Mouse (Mus musculus) splenic B cell, adult 2 months (primary cell): ENCODE data around the gene Tcf3.
A peak's percentile ranks its signal among the peaks of the same experiment; 100 is the strongest.

Experiments used
- DNase-seq: peaks from one replicate; pipeline ENCODE4 v3.0.0-alpha.2; 2011; ENCODE audit warnings: low read depth, low spot score
- H3K27me3 ChIP-seq: 2 replicates; pipeline ENCODE4 v1.6.1; 2012; ENCODE audit warnings: mild to moderate bottlenecking, low read length, moderate library complexity, mixed read lengths; ENCODE audit not compliant: control insufficient read depth, poor library complexity, insufficient read depth, severe bottlenecking
- H3K36me3 ChIP-seq: 2 replicates; pipeline ENCODE4 v1.6.1; 2012; ENCODE audit warnings: mild to moderate bottlenecking, low read length, moderate library complexity, mixed read lengths; ENCODE audit not compliant: control insufficient read depth, poor library complexity, insufficient read depth, severe bottlenecking

Tcf3 gene

DNA sequence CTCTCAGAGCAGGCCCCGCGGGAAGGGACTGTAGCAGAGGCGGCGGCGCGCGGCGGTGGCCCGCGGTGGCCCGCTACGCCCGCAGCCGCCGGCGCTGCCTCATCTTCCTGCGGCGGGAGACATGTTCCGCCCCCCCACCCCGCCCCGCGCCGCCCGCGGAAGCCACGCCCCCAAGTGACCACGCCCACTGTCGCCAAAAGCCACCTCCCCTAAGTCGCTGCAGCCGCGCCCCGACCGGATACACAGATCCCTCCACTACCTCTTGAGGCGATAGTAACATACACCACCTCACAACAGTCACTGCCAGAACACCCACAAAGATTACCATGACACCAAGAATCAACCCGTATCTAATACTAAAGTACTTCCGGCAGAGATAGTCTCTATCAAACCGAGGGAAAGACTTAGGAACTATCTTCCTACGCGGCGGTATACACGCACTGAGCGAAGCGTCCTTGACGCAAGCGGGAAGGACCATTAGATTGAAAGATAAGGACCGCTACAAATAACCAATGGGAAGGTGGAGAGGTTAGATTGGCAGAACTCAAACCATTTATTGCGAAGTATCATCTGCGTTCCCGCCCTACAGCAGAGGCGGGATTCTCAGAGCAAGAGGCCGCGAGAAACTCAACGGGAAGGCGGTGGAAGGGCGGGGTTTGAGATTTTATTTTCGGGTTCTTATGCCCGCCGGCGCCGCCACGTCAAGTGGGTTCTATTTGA lies at the start of gene Tcf3:
Gene Tcf3, minus strand, starts transcription at position 135 of the 720 bp plus-strand sequence.
- H3K36me3 ChIP-seq, result no peaks in the 10 kb centered on the region; the same call in 1 of the 2 replicates
- peak; percentile 97 for DNase-seq
- no peaks in the 10 kb centered on the region for H3K27me3 ChIP-seq

DNA sequence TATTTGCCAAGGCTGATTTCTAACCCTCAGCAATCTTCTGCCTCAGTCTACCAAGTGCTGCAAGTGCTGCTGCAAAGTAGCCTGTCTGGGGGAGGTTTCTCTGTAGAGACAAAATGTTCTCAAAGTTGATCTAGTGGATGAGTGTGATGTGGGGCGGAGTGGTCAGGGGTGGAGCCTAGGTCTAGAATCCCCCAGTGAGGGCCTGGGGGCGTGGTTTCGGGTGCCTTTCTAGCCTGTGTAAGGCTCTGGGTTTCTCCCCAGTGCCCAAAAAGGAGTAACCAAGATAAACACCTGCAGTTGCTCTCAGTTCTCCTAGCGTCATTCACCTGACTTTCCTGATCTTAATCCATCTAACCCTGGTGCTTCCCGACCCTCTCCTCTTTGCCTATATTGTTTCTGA lies 47.6 kb upstream of the Tcf3 start:
- no peaks in the 10 kb centered on the region for H3K27me3 ChIP-seq
- no peaks in the 10 kb centered on the region for H3K36me3 ChIP-seq
- DNase-seq, result no peak

DNA sequence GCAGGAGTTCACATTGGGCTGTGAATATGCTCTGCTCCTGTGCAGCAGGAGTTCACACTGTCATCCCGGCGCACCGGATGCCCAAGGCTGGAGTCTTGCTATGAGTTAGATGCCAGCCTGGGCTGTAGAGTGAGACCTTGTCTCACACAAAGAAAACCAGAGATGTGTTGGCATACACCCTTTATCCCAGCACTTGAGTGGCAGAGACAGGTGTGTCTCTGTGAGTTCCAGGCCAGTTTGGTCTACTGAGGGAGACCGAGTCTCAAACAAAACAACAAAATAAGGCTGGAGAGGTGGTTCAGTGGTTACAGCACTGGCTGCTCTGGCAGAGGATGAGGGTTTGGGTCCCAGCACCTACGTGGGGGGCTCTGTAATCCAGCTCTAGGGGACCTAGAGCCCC lies 45.1 kb upstream of the Tcf3 start:
- Histone ChIP-seq H3K36me3 (no peaks in the 10 kb centered on the region), H3K27me3 (no peaks in the 10 kb centered on the region)
- no peak for DNase-seq

DNA sequence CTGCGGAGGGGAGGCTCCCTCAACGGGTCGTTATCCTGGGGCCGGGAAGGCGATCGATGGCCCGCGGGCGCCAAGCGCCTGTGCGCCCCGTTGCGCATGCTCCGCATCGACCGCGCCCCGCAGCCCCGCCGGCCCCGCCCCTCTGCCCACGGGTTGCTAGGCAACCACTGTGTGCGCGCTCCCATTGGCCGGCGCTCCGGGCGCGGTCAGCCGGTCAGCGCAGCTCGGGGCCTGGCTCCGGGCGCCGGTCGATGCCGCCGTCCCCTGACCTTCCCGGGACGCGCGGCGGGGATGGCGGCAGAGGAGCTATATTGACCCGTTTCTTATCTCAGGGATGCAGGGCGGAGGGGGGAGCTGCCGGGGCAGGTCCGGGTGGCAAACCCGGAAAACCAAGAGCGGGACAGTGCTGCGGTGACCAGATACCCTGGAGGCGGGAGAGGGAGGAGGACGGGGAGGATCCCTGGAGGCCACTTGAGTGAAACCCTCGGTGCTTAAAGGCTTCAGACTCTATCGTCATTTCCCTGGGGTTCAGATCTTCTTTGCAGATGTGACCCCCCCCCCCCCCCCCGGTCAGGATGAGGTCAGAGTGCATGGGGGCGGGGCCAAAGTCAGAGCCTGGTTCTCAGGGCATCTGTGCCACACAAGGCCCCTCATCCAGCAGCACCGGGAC lies 42.0 kb upstream of the Tcf3 start:
- Histone ChIP-seq H3K36me3 (no peaks in the 10 kb centered on the region), H3K27me3 (no peaks in the 10 kb centered on the region)
- peak; percentile 89 for DNase-seq

DNA sequence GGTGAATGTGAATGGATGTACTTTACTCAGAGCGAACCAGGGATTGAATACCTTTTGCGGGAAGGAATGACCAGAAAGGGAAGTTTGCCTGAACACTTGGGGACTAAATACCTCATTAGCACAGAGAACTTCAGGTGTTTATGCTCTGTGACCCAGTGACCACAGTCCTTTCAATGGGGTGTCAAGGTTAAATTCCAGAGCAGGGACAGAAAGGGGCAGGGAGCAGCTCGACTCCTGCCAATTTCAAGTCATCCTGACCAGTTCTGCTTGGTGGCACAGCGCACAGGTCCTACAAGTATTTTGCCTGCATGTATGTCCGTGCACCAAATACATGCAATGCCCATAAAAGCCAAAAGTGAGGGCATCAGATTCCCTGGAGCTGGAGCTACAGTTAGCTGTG lies 31.6 kb upstream of the Tcf3 start:
- no peaks in the 10 kb centered on the region for H3K36me3 ChIP-seq
- no peak for DNase-seq
- H3K27me3 ChIP-seq, result no peaks in the 10 kb centered on the region

DNA sequence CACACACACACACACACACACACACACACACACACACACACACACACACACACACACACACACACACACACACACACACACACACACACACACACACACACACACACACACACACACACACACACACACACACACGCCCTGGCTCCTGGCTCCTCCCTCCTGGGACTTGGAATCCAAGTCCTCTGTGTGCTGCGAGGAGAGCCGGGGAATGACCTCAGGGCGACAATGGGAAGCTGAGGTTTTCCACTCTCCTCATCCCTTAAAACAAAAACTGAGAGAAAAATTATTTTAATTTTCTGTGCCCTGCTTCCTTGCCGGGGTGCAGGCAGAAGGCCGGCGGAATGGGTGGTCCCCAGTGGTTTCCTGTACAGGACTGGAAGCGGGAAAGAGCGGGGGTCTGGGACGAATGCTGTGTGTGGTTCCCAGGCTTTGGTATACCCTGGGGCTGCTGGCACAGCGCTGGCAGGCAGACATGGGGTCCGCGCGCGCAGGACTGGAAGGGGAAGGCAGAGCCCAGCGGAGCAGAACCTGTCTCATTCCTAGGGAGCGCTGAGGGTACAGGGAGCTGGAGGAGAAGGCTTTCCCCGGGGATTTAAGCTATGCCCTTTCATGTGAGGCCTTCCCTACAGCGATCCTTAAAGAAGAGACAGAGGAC lies 31.1 kb upstream of the Tcf3 start:
- no peak for DNase-seq
- Histone ChIP-seq H3K27me3 (no peaks in the 10 kb centered on the region), H3K36me3 (no peaks in the 10 kb centered on the region)

DNA sequence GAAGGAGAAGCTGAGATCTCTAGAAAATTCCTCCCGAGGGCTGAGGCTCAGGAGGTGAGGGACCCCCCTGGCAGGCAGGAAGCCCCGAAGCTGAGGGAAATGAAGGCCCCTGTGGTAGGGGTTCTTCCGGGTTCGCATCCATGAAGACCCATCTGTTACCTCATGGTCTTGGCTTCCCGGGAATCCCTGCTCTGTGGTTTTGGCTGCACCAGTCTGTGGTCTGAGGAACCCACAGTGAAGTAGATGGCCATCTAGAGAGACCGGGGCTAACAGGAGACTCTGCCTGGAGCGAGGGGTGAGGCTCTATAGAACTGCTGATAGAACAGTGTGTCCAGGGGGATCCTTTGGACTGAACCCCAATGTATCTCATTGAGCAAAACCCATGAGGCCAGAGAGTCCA lies 27.9 kb upstream of the Tcf3 start:
- H3K27me3 ChIP-seq, result no peaks in the 10 kb centered on the region
- no peak for DNase-seq
- no peaks in the 10 kb centered on the region for H3K36me3 ChIP-seq

DNA sequence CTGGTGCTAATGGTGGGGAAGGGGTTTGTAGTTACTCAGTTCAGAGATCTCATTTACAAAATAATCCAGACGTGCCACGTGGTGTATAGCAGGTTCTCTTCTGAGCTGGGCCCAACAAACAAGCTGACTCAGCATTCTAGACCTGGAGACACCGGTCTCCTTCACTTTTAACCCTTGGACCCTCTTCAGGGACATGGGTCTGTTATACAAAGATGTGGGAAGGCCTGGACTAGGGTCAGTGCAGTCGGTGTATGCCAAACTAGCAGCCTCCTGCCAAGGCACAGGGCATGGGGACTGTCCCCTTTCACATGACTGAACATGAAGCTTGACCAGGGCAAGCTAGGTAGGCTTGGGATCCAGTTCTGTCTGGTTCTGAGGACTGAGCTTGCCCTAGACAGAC lies 26.9 kb upstream of the Tcf3 start:
- DNase-seq, result no peak
- Histone ChIP-seq H3K27me3 (no peaks in the 10 kb centered on the region), H3K36me3 (no peaks in the 10 kb centered on the region)

DNA sequence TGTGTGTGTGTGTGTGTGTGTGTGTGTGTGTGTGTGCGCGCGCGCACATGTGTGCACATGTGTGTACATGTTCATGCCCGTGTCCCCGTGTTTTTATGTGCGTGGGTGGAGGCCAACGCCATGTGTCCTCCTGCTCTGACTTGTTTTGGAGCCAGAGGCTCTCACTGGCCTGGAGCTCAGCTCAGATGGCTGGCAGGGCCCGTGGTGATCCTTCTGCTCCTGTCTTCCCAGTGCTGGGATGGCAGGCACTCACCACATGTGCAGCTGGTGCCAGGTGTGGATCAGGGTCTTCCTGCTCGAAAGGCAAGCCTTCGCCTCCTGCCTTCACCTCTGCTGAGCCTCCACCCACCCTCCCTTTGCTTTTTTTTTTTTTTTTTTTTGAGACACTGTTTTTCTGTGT lies 26.2 kb upstream of the Tcf3 start:
- no peaks in the 10 kb centered on the region for H3K36me3 ChIP-seq
- DNase-seq, result no peak
- H3K27me3 ChIP-seq, result no peaks in the 10 kb centered on the region

DNA sequence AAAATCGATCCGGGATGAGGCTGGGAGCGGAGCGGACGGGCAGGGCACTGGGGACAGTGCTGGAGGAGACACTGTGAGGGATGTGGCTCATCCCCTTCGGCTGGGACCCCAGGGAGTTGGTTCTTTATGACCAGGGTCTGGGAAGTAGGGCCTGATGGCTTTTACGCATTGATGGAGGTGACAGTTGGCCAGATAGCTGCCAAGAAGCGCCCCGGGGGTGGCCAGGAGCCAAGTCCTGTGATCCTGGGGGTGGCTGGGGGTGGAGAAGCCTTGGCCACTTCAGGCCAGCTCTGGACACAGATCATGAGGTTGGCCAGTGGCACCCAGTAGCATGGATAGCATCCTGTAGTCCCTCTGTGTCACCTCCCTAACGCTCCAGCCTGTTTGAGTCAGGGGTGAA lies 25.8 kb upstream of the Tcf3 start:
- H3K36me3 ChIP-seq, result no peaks in the 10 kb centered on the region
- H3K27me3 ChIP-seq, result no peaks in the 10 kb centered on the region
- DNase-seq, result no peak

DNA sequence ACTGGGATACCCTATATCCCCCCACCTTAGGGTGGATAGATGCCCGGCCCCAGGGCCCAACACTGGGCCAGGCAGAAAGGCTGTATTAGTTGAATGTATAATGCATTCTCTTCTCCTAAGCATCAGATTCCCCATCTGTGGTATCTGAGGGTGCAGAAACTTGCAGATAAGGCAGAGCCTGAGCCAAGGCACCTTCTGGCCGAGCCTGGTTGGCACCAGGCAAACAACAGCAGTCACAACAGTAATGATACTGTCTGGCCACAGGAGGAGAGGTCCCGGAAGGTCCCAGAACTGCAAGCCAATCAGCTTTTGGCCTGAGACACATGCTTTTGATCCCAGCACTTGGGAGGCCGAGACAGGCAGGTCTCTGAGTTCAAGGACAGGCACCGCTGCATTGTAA lies 22.2 kb upstream of the Tcf3 start:
- DNase-seq, result no peak
- H3K27me3 ChIP-seq, result no peaks in the 10 kb centered on the region
- no peaks in the 10 kb centered on the region for H3K36me3 ChIP-seq

DNA sequence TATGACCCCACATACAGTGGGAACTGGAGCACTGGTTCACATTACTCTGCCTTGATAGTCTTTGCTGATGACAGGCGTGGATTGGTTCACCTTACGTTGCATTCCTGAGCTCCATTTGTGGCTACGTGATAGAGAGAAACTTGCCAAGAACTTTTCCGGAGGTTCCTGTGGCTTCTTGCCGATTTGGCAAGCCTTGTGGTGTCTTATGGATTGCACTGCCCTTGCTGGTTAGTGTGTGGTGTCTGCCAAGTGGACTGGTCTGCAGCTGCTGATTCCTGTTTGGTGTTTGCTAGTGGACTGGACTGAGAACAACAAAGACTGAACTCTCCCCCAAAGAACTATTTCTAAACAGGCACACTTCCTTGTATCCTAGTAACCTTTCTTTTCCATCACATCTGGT lies 21.3 kb upstream of the Tcf3 start:
- Histone ChIP-seq H3K27me3 (no peaks in the 10 kb centered on the region), H3K36me3 (no peaks in the 10 kb centered on the region)
- no peak for DNase-seq

DNA sequence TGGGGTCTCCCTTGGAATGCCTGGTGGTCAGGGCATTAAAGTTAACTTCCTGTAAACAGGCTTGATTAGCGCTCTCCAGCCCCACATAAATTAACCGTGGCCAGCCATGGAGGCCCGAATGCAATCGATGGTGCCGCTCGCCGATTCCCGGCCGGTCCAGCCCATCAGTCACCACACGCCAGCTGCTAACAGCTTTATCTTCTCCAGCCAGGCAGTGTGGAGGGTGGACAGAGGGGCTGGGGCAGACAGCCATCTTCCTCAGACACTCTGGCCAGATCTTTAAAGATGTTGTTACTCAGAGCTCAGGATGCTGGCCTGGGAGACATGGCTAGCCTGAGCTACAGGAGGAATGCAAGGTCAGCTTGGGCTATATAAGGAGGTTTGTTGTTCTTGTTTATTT lies 20.2 kb upstream of the Tcf3 start:
- DNase-seq, result no peak
- H3K36me3 ChIP-seq, result no peaks in the 10 kb centered on the region

DNA sequence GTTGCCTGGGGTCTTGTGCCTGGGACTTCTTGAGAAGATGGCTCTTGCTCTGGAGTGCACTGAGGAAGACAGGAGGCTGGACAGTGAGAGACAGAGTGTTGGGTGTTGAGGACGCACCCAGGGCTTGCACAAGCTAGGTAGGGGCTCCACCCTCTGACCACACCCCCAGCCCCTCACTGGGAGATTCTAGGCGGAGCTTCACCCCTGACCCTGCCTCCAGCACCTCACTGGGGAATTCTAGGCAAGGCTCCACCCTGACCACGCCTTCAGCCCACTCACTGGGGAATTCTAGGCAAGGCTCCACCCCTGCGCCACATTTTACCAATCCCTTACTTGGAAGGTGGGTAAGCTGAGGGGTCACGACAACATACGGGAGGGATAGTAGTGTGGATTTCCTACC lies 17.2 kb upstream of the Tcf3 start:
- H3K36me3 ChIP-seq, result no peaks in the 10 kb centered on the region
- H3K27me3 ChIP-seq, result no peaks in the 10 kb centered on the region
- no peak for DNase-seq

More for the DNA sequence above, 20.2 kb upstream of the Tcf3 start:
- H3K27me3 ChIP-seq, result no peaks in the 10 kb centered on the region

DNA sequence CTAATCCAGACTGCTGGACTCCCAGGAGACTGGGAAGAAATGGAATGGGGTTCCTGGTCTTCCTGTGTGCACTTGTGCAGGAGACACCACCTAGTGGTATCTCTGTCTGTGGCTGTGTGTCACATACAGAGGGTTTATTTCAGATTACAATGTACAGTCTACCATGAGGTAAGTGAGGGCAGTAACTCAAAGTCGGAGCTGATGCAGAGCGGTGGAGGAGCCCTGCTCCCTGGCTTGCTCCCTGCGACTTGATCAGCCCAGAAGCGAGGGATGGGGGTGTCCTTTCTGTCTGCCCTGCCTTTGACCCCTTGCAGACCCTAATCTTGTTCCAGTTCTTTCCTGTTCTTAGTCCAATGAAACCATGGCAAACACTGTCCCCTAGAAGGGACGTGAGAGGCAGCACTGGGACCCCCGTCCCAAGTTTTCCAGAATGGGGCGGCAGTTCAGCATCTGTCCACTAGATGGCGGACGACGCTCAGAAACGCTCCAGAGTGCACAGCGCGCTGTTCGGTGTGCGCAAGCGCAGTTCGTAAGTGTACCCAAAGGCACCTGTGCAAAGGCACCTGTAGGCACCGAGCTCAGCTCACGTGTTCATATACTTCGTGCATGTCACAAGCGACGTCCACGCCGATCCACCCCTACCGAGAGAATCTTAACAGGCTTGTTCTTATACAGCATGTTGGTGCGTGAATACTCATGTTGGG lies 12.6 kb upstream of the Tcf3 start:
- peak; percentile 94 for DNase-seq
- Histone ChIP-seq H3K36me3 (no peaks in the 10 kb centered on the region), H3K27me3 (no peaks in the 10 kb centered on the region)
